ENCODE assay signal across 16 mouse cellular contexts in genomic region chr16:36885912-36886311, GRCm38 (mm10).
"Had no signal": no experiment of that assay in that cellular context is flagged by ENCODE, and none has a peak within 500 bp of the region (broad histone marks: within the 10 kb centered on the region; RNA-seq: fewer than 3 reads in every experiment).

No protein-coding gene starts in this region.

- DNase-seq: right cerebral cortex, adult 18-20 months; right cerebral cortex, postnatal 14 days; right cerebral cortex, postnatal 25 days; right cerebral cortex, postnatal 4 days; spleen, adult 18-20 months; thymus, adult 18-20 months; thymus, adult 2 months; thymus, postnatal 14 days; thymus, postnatal 25 days; thymus, postnatal 36 days; thymus, postnatal 4 days had no signal

- H3K27ac ChIP-seq: neural tube, embryonic 12.5 days; neural tube, embryonic 13.5 days; neural tube, embryonic 15.5 days; stomach, embryonic 15.5 days; stomach, postnatal 0 days had no signal

- H3K27me3 ChIP-seq: neural tube, embryonic 12.5 days; neural tube, embryonic 13.5 days; neural tube, embryonic 15.5 days; stomach, embryonic 15.5 days had no signal

- H3K4me2 ChIP-seq: neural tube, embryonic 12.5 days; neural tube, embryonic 13.5 days; neural tube, embryonic 15.5 days; stomach, embryonic 15.5 days had no signal

- H3K4me1 ChIP-seq: stomach, embryonic 15.5 days had no signal

- H3K9me3 ChIP-seq: neural tube, embryonic 12.5 days; neural tube, embryonic 13.5 days; neural tube, embryonic 15.5 days; stomach, embryonic 15.5 days had no signal

- H3K4me3 ChIP-seq: neural tube, embryonic 12.5 days; neural tube, embryonic 13.5 days; neural tube, embryonic 15.5 days; stomach, embryonic 15.5 days had no signal

- H3K9ac ChIP-seq: neural tube, embryonic 12.5 days; neural tube, embryonic 13.5 days; neural tube, embryonic 15.5 days; stomach, embryonic 15.5 days had no signal
